8 mouse cellular contexts compared by ENCODE assay signal in genomic region chr8:94837662-94838574, GRCm38 (mm10). TPM values are rescaled to one million over a fixed set of nuclear protein-coding genes. Genes with fewer than 3 reads are reported as not detected.
DNase-seq lines count a peak whose midpoint lies in the region; ATAC-seq and TF ChIP-seq lines count a peak whose summit lies in the region.

Coq9 (plus strand) TSS chr8:94838321.
Ciapin1 (minus strand) TSS chr8:94838358.

- H3K9ac ChIP-seq in forebrain, embryonic 13.5 days: peak within 1 kb of the TSS; percentile 92
- H3K9ac ChIP-seq in liver, postnatal 0 days (replicated peaks): peak within 1 kb of the TSS; percentile 96
- H3K9ac ChIP-seq in neural tube, embryonic 14.5 days (replicated peaks; ENCODE audit: low read depth, low read length): peak within 1 kb of the TSS; percentile 90

- peaks cover 10% of the 10 kb centered on the region; the same call in 1 of the 2 replicates for H3K36me3 ChIP-seq in E14TG2a.4 (ENCODE audit: insufficient read depth, low read length)
- H3K36me3 ChIP-seq in forebrain, embryonic 13.5 days (ENCODE audit: poor library complexity, severe bottlenecking): no peaks in the 10 kb centered on the region
- H3K36me3 ChIP-seq in liver, postnatal 0 days (replicated peaks; ENCODE audit: insufficient read depth, low read length): no peaks in the 10 kb centered on the region
- no peaks in the 10 kb centered on the region for H3K36me3 ChIP-seq in neural tube, embryonic 14.5 days (ENCODE audit: control insufficient read depth, insufficient read depth, low read length)

- peak; percentile 65 for TF ChIP-seq EP300 in liver, postnatal 0 days (IDR thresholded peaks at IDR 0.05; ENCODE audit: low read depth)

- peak within 1 kb of the TSS; percentile 92 for H3K4me2 ChIP-seq in forebrain, embryonic 13.5 days
- peak within 1 kb of the TSS; percentile 82 for H3K4me2 ChIP-seq in liver, postnatal 0 days (ENCODE audit: low read depth, low read length)
- H3K4me2 ChIP-seq in neural tube, embryonic 14.5 days (ENCODE audit: low read depth, low read length): peak within 1 kb of the TSS; percentile 79

- no peak for TF ChIP-seq CTCF in E14TG2a.4 (conservative IDR thresholded peaks at IDR 0.05; ENCODE audit: low read length)
- no peak for TF ChIP-seq CTCF in liver, postnatal 0 days (IDR thresholded peaks at IDR 0.05; ENCODE audit: low read depth)

- under 1% methylated on average over 82 of the region's 82 CpGs for WGBS in forebrain, embryonic 13.5 days
- WGBS in large intestine, adult 2 months: under 1% methylated on average over 82 of the region's 82 CpGs
- 1% methylated on average over 82 of the region's 82 CpGs for WGBS in liver, postnatal 0 days (ENCODE audit: insufficient replicate concordance)
- WGBS in neural tube, embryonic 14.5 days: under 1% methylated on average over 81 of the region's 82 CpGs

- peak; percentile 99 for ATAC-seq in forebrain, embryonic 13.5 days
- ATAC-seq in liver, postnatal 0 days: peak; percentile 97
- ATAC-seq in neural tube, embryonic 14.5 days (ENCODE audit: low read depth): peak; percentile 98

- no peaks in the 10 kb centered on the region for H3K27me3 ChIP-seq in E14TG2a.4 (ENCODE audit: insufficient read depth, low read length)
- H3K27me3 ChIP-seq in forebrain, embryonic 13.5 days: no peaks in the 10 kb centered on the region
- H3K27me3 ChIP-seq in liver, postnatal 0 days (ENCODE audit: insufficient read depth, low read length): no peaks in the 10 kb centered on the region
- H3K27me3 ChIP-seq in neural tube, embryonic 14.5 days (ENCODE audit: control insufficient read depth, insufficient read depth, low read length): no peaks in the 10 kb centered on the region

- no peaks in the 10 kb centered on the region for H3K9me3 ChIP-seq in E14TG2a.4 (ENCODE audit: low read length)
- no peaks in the 10 kb centered on the region for H3K9me3 ChIP-seq in forebrain, embryonic 13.5 days (replicated peaks)
- no peaks in the 10 kb centered on the region for H3K9me3 ChIP-seq in liver, postnatal 0 days (ENCODE audit: low read length)
- H3K9me3 ChIP-seq in neural tube, embryonic 14.5 days (ENCODE audit: control insufficient read depth, low read length): no peaks in the 10 kb centered on the region

- peaks cover 31% of the 10 kb centered on the region for H3K4me1 ChIP-seq in E14TG2a.4 (replicated peaks; ENCODE audit: low read depth, low read length)
- peaks cover 25% of the 10 kb centered on the region for H3K4me1 ChIP-seq in forebrain, embryonic 13.5 days
- H3K4me1 ChIP-seq in liver, postnatal 0 days (ENCODE audit: insufficient read depth): peaks cover 12% of the 10 kb centered on the region
- peaks cover 9% of the 10 kb centered on the region for H3K4me1 ChIP-seq in neural tube, embryonic 14.5 days (ENCODE audit: control insufficient read depth, insufficient read depth, low read length)

- intact Hi-C loops in heart, postnatal 10 days (cut with DNase I): loop anchor here (5.0 kb wide), 1 partner anchor 451 kb away; the partner anchor contains the start of gene Herpud1

- peak within 1 kb of the TSS; percentile 99 for H3K4me3 ChIP-seq in E14TG2a.4 (replicated peaks; ENCODE audit: low read length)
- H3K4me3 ChIP-seq in forebrain, embryonic 13.5 days: peak within 1 kb of the TSS; percentile 79
- peak within 1 kb of the TSS; percentile 93 for H3K4me3 ChIP-seq in liver, postnatal 0 days (ENCODE audit: low read depth, low read length)
- H3K4me3 ChIP-seq in neural tube, embryonic 14.5 days (ENCODE audit: low read depth, low read length): peak within 1 kb of the TSS; percentile 93

- peak within 1 kb of the TSS; percentile 81 for H3K27ac ChIP-seq in forebrain, embryonic 13.5 days
- peak within 1 kb of the TSS; percentile 98 for H3K27ac ChIP-seq in liver, postnatal 0 days (ENCODE audit: low read depth)
- peak within 1 kb of the TSS; percentile 94 for H3K27ac ChIP-seq in neural tube, embryonic 14.5 days (ENCODE audit: low read depth, low read length)

- peak; percentile 95 for DNase-seq in c-Kit-positive CD71-positive TER-119-positive erythroid progenitor cells, embryonic 14.5 days (ENCODE audit: low spot score)
- DNase-seq in heart, postnatal 10 days: peak; percentile 96 to 97
- peak; percentile 74 for DNase-seq in large intestine, adult 2 months (ENCODE audit: low read depth, low spot score)
- DNase-seq in liver, postnatal 0 days: peak; percentile 96
- peak; percentile 94 for DNase-seq in testis, postnatal 10 days (ENCODE audit: low spot score)

RNA-seq across cellular contexts. Expression of gene Coq9, which starts in this region (rescaled TPM):
- polyA plus RNA-seq in forebrain, embryonic 13.5 days (2015; fragmentation: Nextera tagmentation; extraction: Ambion mirVana): 55.0 and 60.8 TPM in 2 replicates
- total RNA-seq in heart, postnatal 10 days (2021): 100 to 1,000 TPM; 332 to 338 TPM
- polyA plus RNA-seq in large intestine, adult 2 months (2012; rRNA removed): 100 and 148 TPM in 2 replicates
- 65.6 and 66.1 TPM in 2 replicates for polyA plus RNA-seq in liver, postnatal 0 days (2015; fragmentation: Nextera tagmentation; extraction: Ambion mirVana)
- 62.3 and 67.1 TPM in 2 replicates for polyA plus RNA-seq in neural tube, embryonic 14.5 days (2014; fragmentation: Nextera tagmentation; extraction: Ambion mirVana)

RNA-seq across cellular contexts. Expression of gene Ciapin1, which starts in this region (rescaled TPM):
- polyA plus RNA-seq in forebrain, embryonic 13.5 days (2015; fragmentation: Nextera tagmentation; extraction: Ambion mirVana): 162 and 176 TPM in 2 replicates
- 10 to 100 TPM; 74.8 to 87.7 TPM for total RNA-seq in heart, postnatal 10 days (2021)
- 39.1 and 44.8 TPM in 2 replicates for polyA plus RNA-seq in large intestine, adult 2 months (2012; rRNA removed)
- polyA plus RNA-seq in liver, postnatal 0 days (2015; fragmentation: Nextera tagmentation; extraction: Ambion mirVana): 36.5 and 39.4 TPM in 2 replicates
- polyA plus RNA-seq in neural tube, embryonic 14.5 days (2014; fragmentation: Nextera tagmentation; extraction: Ambion mirVana): 149 and 174 TPM in 2 replicates

Comparison
In these comparisons a context has a peak if more than half of its experiments do, and no peak if none do; other contexts are left out.
1. Peak in every context shown above with its lines: DNase-seq, ATAC-seq, H3K4me3 ChIP-seq and H3K27ac ChIP-seq.